Mouse (Mus musculus): Measurements from ENCODE around the gene Pold3. TPM values are rescaled to one million over a fixed set of nuclear protein-coding genes. Genes with fewer than 3 reads are reported as not detected.

The Pold3 gene
- total RNA-seq (2023): 10 to 100 TPM; 70.5 to 76.2 TPM

GRCm38 (mm10) chr7:100121376-100121789 is at the start of gene Pold3:
TSS of gene Pold3 (minus strand) at chr7:100121565.

GRCm38 (mm10) chr7:100159105-100159841 is 37.9 kb upstream of the Pold3 start, which contains the start of gene Lipt2:
TSS of gene Lipt2 (plus strand) at chr7:100159277.

Other genes starting within 250 kb of the Pold3 start
- gene Rnf169, start 141.1 kb downstream of the Pold3 start, total RNA-seq (2023): 10 to 100 TPM; 31.5 to 41.1 TPM
- gene Chrdl2, start 115.4 kb downstream of the Pold3 start, total RNA-seq (2023): not detected
- 1 to 10 TPM; 1.0 to 1.9 TPM for gene Lipt2, start 37.7 kb upstream of the Pold3 start, total RNA-seq (2023)
- not detected for gene Kcne3, start 54.9 kb upstream of the Pold3 start, total RNA-seq (2023)
- gene Pgm2l1, start 105.8 kb upstream of the Pold3 start, total RNA-seq (2023): 10 to 100 TPM; 20.7 to 23.3 TPM
- under 1 TPM in 1 of 2 experiments, not detected in 1; 0.26 TPM for gene P4ha3, start 164.0 kb upstream of the Pold3 start, total RNA-seq (2023)

Measured in B cell, adult 67 days (primary cell).